Mouse (Mus musculus): Measurements from ENCODE around the gene Cops9. TPM values are rescaled to one million over a fixed set of nuclear protein-coding genes. Genes with fewer than 3 reads are reported as not detected.

The Cops9 gene
- polyA plus RNA-seq (2015; fragmentation: Illumina TruSeq; extraction: RNeasy Lipid Tissue Mini Kit (QIAGEN cat#74804); ENCODE audit: low read depth, low replicate concordance), result 505 TPM

DNA sequence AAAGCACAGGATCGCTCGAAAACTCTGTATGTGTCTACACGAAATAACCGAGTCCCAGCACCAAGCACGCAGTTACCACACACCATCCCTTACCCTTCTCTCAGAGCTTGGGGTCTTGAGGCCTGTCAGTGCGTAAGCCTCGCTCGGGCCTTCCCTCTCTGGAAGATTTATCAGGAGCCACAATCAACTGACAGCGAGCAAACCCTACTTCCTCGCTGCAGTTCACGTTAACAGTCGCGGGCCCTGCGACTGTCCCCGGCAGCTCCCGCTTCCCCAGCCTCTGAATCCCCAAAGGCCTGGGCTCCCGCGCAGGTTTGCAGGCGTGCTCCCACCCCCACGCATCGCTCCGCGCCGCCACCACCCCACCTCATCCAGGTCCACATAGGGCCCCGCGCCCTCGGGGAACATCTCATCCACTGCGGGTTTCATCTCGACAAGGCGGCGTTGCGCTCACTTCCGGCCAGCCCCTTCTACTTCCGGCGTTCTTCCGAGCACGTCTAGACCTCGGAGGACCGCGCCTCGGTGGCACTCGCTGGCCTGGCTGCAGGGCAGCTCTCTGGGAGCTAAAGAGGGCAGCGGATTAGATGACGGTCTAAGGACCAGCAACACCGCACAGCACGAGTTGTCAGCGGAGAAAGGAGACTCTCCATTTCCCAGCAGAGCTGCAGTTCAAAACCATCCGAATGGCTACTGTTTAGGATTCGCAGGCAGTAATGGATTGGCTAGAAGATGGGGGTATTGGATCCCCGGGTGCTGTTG, at the start of gene Cops9:
TSS of gene Cops9 (minus strand) at position 472 of the 759 bp plus-strand sequence.

DNA sequence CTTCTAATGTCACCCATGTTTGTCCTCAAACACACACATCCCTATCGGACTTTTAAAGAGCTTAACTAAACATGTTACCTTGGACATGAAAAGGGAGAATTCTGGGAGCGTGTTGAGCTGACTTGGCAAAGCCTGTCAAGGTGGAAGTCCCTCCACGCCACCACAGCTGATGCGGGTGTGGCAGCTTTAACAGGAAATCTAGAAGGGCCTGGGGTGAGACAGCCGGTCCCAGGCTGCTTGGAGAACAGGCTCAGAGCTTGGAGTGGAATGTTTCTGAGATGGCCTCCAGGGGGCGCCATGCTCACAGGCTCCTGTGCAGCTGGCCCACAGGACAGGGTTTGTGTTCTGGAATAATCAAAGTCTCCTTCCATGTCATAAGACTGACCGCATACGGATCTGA, 6.9 kb upstream of the Cops9 start, which contains the start of gene Otos:
TSS of gene Otos (minus strand) at position 169 of the 400 bp plus-strand sequence.

DNA sequence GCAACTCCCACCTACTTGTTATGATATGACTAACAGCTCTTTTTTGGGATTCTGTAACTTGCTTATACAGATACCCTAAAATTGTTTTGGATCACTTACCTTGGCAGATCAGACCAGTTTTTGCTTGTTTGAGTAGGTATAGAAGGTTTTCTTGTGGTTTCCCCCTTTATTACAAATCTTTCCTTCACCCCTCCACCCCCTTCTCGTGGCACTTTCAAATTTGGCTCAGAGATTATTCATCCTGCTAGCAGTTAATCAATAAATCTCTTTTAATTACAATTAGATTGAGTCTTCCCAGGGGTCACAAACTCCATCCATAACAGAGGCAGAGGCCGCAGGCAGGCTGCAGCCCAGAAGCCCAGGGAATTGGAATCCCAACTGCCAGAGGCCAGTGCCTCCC, 24.3 kb downstream of the Cops9 start, which contains the start of gene Olfr12:
TSS of gene Olfr12 (plus strand) at position 301 of the 400 bp plus-strand sequence.

DNA sequence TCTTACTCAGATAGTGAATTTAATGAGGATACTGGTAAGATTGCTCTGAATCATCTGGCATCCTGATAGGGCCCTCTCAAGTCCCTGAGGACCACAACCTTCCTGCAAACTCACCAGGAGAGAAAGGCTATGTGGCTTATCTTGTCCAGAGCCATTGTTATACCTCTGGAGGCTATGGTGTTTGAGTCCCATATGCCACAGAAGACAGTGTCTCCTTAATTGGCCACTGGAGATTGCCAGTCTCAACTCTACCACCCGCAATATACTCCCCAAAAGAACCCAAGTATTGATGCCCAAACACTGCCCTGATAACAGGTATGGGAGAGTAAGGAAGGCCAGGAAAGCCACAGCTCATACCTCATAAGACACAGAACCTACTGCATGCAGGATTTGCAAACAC, 36.3 kb downstream of the Cops9 start, which contains the start of gene Olfr1410:
TSS of gene Olfr1410 (plus strand) at position 301 of the 400 bp plus-strand sequence.

DNA sequence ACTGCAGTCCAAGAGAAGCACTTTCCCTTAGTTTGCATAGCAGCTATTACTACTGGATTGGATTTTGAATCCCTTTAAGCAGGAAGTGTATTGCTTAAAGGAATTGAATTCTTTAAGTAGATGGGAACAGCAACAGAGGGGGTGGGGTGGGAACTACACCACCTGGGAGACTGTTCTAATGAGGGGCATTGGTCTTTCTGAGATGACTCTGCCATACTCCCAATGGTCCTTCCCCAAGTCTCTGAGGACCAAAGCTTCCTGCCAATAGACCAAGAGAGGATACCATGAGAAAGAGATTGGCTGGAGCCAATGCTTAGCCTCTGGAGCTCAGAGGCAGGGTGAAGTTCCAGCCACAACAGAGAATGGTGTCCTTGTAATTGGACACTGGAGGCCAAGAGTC, 47.7 kb downstream of the Cops9 start, which contains the start of gene Olfr1411:
TSS of gene Olfr1411 (plus strand) at position 301 of the 400 bp plus-strand sequence.

Other genes starting within 250 kb of the Cops9 start
- gene Ndufa10, start 168.1 kb downstream of the Cops9 start, polyA plus RNA-seq (2015; fragmentation: Illumina TruSeq; extraction: RNeasy Lipid Tissue Mini Kit (QIAGEN cat#74804); ENCODE audit: low read depth, low replicate concordance), result 204 TPM
- not detected for gene Olfr1416, start 156.9 kb downstream of the Cops9 start, polyA plus RNA-seq (2015; fragmentation: Illumina TruSeq; extraction: RNeasy Lipid Tissue Mini Kit (QIAGEN cat#74804); ENCODE audit: low read depth, low replicate concordance)
- not detected for gene Olfr1415, start 145.9 kb downstream of the Cops9 start, polyA plus RNA-seq (2015; fragmentation: Illumina TruSeq; extraction: RNeasy Lipid Tissue Mini Kit (QIAGEN cat#74804); ENCODE audit: low read depth, low replicate concordance)
- not detected for gene Olfr1414, start 123.3 kb downstream of the Cops9 start, polyA plus RNA-seq (2015; fragmentation: Illumina TruSeq; extraction: RNeasy Lipid Tissue Mini Kit (QIAGEN cat#74804); ENCODE audit: low read depth, low replicate concordance)
- not detected for gene Olfr1413, start 70.7 kb downstream of the Cops9 start, polyA plus RNA-seq (2015; fragmentation: Illumina TruSeq; extraction: RNeasy Lipid Tissue Mini Kit (QIAGEN cat#74804); ENCODE audit: low read depth, low replicate concordance)
- not detected for gene Olfr1412, start 56.2 kb downstream of the Cops9 start, polyA plus RNA-seq (2015; fragmentation: Illumina TruSeq; extraction: RNeasy Lipid Tissue Mini Kit (QIAGEN cat#74804); ENCODE audit: low read depth, low replicate concordance)
- gene Olfr1411, start 47.6 kb downstream of the Cops9 start, polyA plus RNA-seq (2015; fragmentation: Illumina TruSeq; extraction: RNeasy Lipid Tissue Mini Kit (QIAGEN cat#74804); ENCODE audit: low read depth, low replicate concordance), result not detected
- not detected for gene Olfr1410, start 36.2 kb downstream of the Cops9 start, polyA plus RNA-seq (2015; fragmentation: Illumina TruSeq; extraction: RNeasy Lipid Tissue Mini Kit (QIAGEN cat#74804); ENCODE audit: low read depth, low replicate concordance)
- not detected for gene Olfr12, start 24.2 kb downstream of the Cops9 start, polyA plus RNA-seq (2015; fragmentation: Illumina TruSeq; extraction: RNeasy Lipid Tissue Mini Kit (QIAGEN cat#74804); ENCODE audit: low read depth, low replicate concordance)
- gene Otos, start 6.9 kb upstream of the Cops9 start, polyA plus RNA-seq (2015; fragmentation: Illumina TruSeq; extraction: RNeasy Lipid Tissue Mini Kit (QIAGEN cat#74804); ENCODE audit: low read depth, low replicate concordance), result 0.77 TPM
- 53.0 TPM for gene Gpc1, start 189.7 kb upstream of the Cops9 start, polyA plus RNA-seq (2015; fragmentation: Illumina TruSeq; extraction: RNeasy Lipid Tissue Mini Kit (QIAGEN cat#74804); ENCODE audit: low read depth, low replicate concordance)